Mouse (Mus musculus) ES-E14 (cell line): Measurements from ENCODE around the gene Creb3. TPM values are rescaled to one million over a fixed set of nuclear protein-coding genes. Genes with fewer than 3 reads are reported as not detected.

Source experiments
- DNase-seq: peaks from one replicate; pipeline ENCODE4 v3.0.0-alpha.2; 2013; ENCODE audit warnings: low read depth, low spot score
- H3K27ac ChIP-seq: 2 replicates; pipeline ENCODE4 v1.5.1; 2012; ENCODE audit warnings: low read depth, mild to moderate bottlenecking, low read length, moderate library complexity, mixed read lengths; ENCODE audit not compliant: poor library complexity, insufficient read depth, severe bottlenecking
- H3K36me3 ChIP-seq: 2 replicates; pipeline ENCODE4 v1.6.1; 2012; ENCODE audit warnings: mild to moderate bottlenecking, low read length, moderate library complexity, mixed read lengths; ENCODE audit not compliant: control insufficient read depth, poor library complexity, insufficient read depth, severe bottlenecking
- H3K4me1 ChIP-seq, 2 experiments: fragments of 150-350 bp in 1 of 2; sonication (generic) in 1 of 2; 2 replicates each; pipeline ENCODE4 v1.6.1; 2012; ENCODE audit warnings: low read length in 2 of 2, mild to moderate bottlenecking in 1 of 2, mixed read lengths in 1 of 2; ENCODE audit not compliant: control insufficient read depth in 2 of 2, insufficient read depth in 2 of 2, poor library complexity in 1 of 2
- H3K4me3 ChIP-seq, 2 experiments: fragments of 150-350 bp in 1 of 2; sonication (generic) in 1 of 2; 2 replicates each; pipeline ENCODE4 v1.5.1; 2012; ENCODE audit warnings: low read length in 2 of 2, low read depth in 1 of 2, mild to moderate bottlenecking in 1 of 2, mixed read lengths in 1 of 2; ENCODE audit not compliant: insufficient read depth in 1 of 2, poor library complexity in 1 of 2, severe bottlenecking in 1 of 2
- H3K9ac ChIP-seq: 2 replicates; pipeline ENCODE4 v1.6.1; 2012; ENCODE audit warnings: low read depth, mild to moderate bottlenecking, low read length, mixed read lengths; ENCODE audit not compliant: poor library complexity, insufficient read depth, severe bottlenecking
- H3K9me3 ChIP-seq: fragments of 150-350 bp; sonication (generic); 2 replicates; pipeline ENCODE4 v1.6.1; 2012; ENCODE audit warnings: low read depth, mild to moderate bottlenecking, low read length; ENCODE audit not compliant: control insufficient read depth, insufficient read depth
- CHD2 ChIP-seq: IDR thresholded peaks from 2 replicates; pipeline ENCODE4 v1.6.1; 2014; ENCODE audit warnings: mild to moderate bottlenecking, low read depth, low read length, inconsistent platforms
- HCFC1 ChIP-seq: IDR thresholded peaks from 2 replicates; pipeline ENCODE4 v1.6.1; 2012; ENCODE audit warnings: low read length, inconsistent platforms, borderline replicate concordance; ENCODE audit not compliant: insufficient read depth
- MAFK ChIP-seq: IDR thresholded peaks from 2 replicates; pipeline ENCODE4 v1.6.1; 2014; ENCODE audit warnings: mild to moderate bottlenecking, low read depth, low read length, inconsistent platforms; ENCODE audit not compliant: insufficient read depth
- ZC3H11A ChIP-seq: IDR thresholded peaks from 2 replicates; pipeline ENCODE4 v1.6.1; 2012; ENCODE audit warnings: low read depth, mild to moderate bottlenecking, inconsistent platforms, low read length, borderline replicate concordance
- ZNF384 ChIP-seq: IDR thresholded peaks from 2 replicates; pipeline ENCODE4 v1.6.1; 2012; ENCODE audit warnings: low read depth, low read length, inconsistent platforms
- in situ Hi-C, 2 experiments: fragments of 600-800 bp; cut with MboI; formaldehyde crosslinking; loops; one replicate each; pipeline ENCODE4 v1.15.1; 2025; ENCODE audit warnings: low sequenced_read_pairs in 2 of 2, inconsistent platforms in 1 of 2; ENCODE audit not compliant: unreplicated experiment in 2 of 2
- total RNA-seq: library from RNA; depleted of rRNA; stranded (reverse); fragments of 300-350 nt; gene quantifications from 2 replicates; pipeline ENCODE4 v1.2.3, GENCODE M21; 2012

Creb3 gene
- total RNA-seq, 1 experiment = 51.0 TPM

- Histone ChIP-seq H3K36me3 (no peaks in the 10 kb centered on the region), H3K27ac (no peak overlapping the region), H3K9me3 (no peaks in the 10 kb centered on the region), H3K4me3 (no peak overlapping the region), H3K9ac (no peak overlapping the region), H3K4me1 (no peaks in the 10 kb centered on the region; a peak in 1 of 4 replicates)
- in situ Hi-C loops = no loop called here
- no peak for TF ChIP-seq ZNF384
- DNase-seq = no peak
Observed at GRCm38 (mm10) chr4:43598650-43599380, 36.7 kb downstream of the Creb3 start.

- in situ Hi-C loops = no loop called here
- DNase-seq = no peak
- no peak overlapping the region for H3K4me3 ChIP-seq
- H3K9me3 ChIP-seq = no peaks in the 10 kb centered on the region
- no peak overlapping the region for H3K9ac ChIP-seq
- H3K36me3 ChIP-seq = no peaks in the 10 kb centered on the region
- no peaks in the 10 kb centered on the region; a peak in 1 of 4 replicates for H3K4me1 ChIP-seq
- H3K27ac ChIP-seq = no peak overlapping the region
- TF ChIP-seq MAFK = no peak
- no peak for TF ChIP-seq HCFC1
- TF ChIP-seq ZNF384 = no peak
- TF ChIP-seq CHD2 = no peak
- TF ChIP-seq ZC3H11A = no peak
Observed at GRCm38 (mm10) chr4:43600195-43600934, 38.2 kb downstream of the Creb3 start.

- TF ChIP-seq MAFK (no peak), HCFC1 (no peak), ZC3H11A (no peak), CHD2 (no peak), ZNF384 (no peak)
- in situ Hi-C loops = no loop called here
- no peak overlapping the region for H3K9ac ChIP-seq
- no peaks in the 10 kb centered on the region for H3K4me1 ChIP-seq
- H3K9me3 ChIP-seq = no peaks in the 10 kb centered on the region
- H3K36me3 ChIP-seq = no peaks in the 10 kb centered on the region
- no peak for DNase-seq
- H3K4me3 ChIP-seq = no peak overlapping the region
- no peak overlapping the region for H3K27ac ChIP-seq
Observed at GRCm38 (mm10) chr4:43604099-43604498, 42.0 kb downstream of the Creb3 start.

GRCm38 (mm10) chr4:43604751-43605685 lies 42.9 kb downstream of the Creb3 start:
- in situ Hi-C loops = no loop called here
- no peak overlapping the region for H3K27ac ChIP-seq
- no peaks in the 10 kb centered on the region for H3K4me1 ChIP-seq
- H3K9me3 ChIP-seq = no peaks in the 10 kb centered on the region
- TF ChIP-seq CHD2 (no peak), HCFC1 (no peak), ZNF384 (no peak), MAFK (no peak), ZC3H11A (no peak)
- no peaks in the 10 kb centered on the region for H3K36me3 ChIP-seq
- no peak for DNase-seq
- H3K4me3 ChIP-seq = no peak overlapping the region
- H3K9ac ChIP-seq = no peak overlapping the region
